Mouse (Mus musculus) kidney, adult 2 months (tissue): ENCODE results near the gene Egf. TPM values are rescaled to one million over a fixed set of nuclear protein-coding genes. Genes with fewer than 3 reads are reported as not detected.

Experiments
- DNase-seq: peaks from one replicate; pipeline ENCODE4 v3.0.0; 2021
- H3K27ac ChIP-seq: fragments of 200-500 bp; 2 replicates; pipeline ENCODE4 v1.5.1; 2012; ENCODE audit warnings: low read depth, low read length, control low read depth, inconsistent platforms; ENCODE audit not compliant: insufficient read depth
- H3K27me3 ChIP-seq: fragments of 200-500 bp; replicated peaks from 2 replicates; pipeline ENCODE4 v1.6.1; 2012; ENCODE audit warnings: mild to moderate bottlenecking, moderate library complexity, low read length, inconsistent platforms; ENCODE audit not compliant: control insufficient read depth, insufficient read depth
- H3K36me3 ChIP-seq: fragments of 200-500 bp; 2 replicates; pipeline ENCODE4 v1.6.1; 2012; ENCODE audit warnings: mild to moderate bottlenecking, moderate library complexity, low read length, inconsistent platforms; ENCODE audit not compliant: control insufficient read depth, insufficient read depth
- H3K4me1 ChIP-seq: fragments of 200-500 bp; 2 replicates; pipeline ENCODE4 v1.6.1; 2011; ENCODE audit warnings: low read length; ENCODE audit not compliant: control insufficient read depth, insufficient read depth
- H3K4me3 ChIP-seq: fragments of 200-500 bp; 2 replicates; pipeline ENCODE4 v1.5.1; 2011; ENCODE audit warnings: mild to moderate bottlenecking, low read depth, low read length, control low read depth; ENCODE audit not compliant: insufficient read depth
- CTCF ChIP-seq: fragments of 200-500 bp; conservative IDR thresholded peaks from 2 replicates; pipeline ENCODE4 v1.5.1; 2011; ENCODE audit warnings: low read depth, mild to moderate bottlenecking, control low read depth, low read length, moderate library complexity, mixed read lengths; ENCODE audit not compliant: insufficient read depth, insufficient read length
- POLR2A ChIP-seq: fragments of 200-500 bp; IDR thresholded peaks from one replicate; pipeline ENCODE4 v1.6.1; 2011; ENCODE audit warnings: low read depth, low read length, control low read depth
- WGBS: fragments of 180-500 bp; shearing (Covaris S2); methylation state at CpG from one replicate; pipeline ENCODE4 v1.1.7; 2018; 5-methylcytosine and 5-hydroxymethylcytosine counted together
- polyA plus RNA-seq: library from polyadenylated mRNA; depleted of rRNA; stranded (reverse); fragments of >200 nt; gene quantifications from 2 replicates; pipeline ENCODE4 v1.2.3, GENCODE M21; 2012

Egf gene
- polyA plus RNA-seq, 1 experiment: 917 TPM

GRCm38 (mm10) chr3:129645409-129645808 lies 109.7 kb downstream of the Egf start:
- Histone ChIP-seq H3K27ac (no peak overlapping the region), H3K4me1 (no peaks in the 10 kb centered on the region), H3K36me3 (no peaks in the 10 kb centered on the region), H3K4me3 (no peak overlapping the region), H3K27me3 (no peaks in the 10 kb centered on the region)
- WGBS: 32% methylated on average over 3 of the region's 3 CpGs
- DNase-seq: peak; percentile 15
- no peak for TF ChIP-seq CTCF
- no peak for TF ChIP-seq POLR2A

DNA sequence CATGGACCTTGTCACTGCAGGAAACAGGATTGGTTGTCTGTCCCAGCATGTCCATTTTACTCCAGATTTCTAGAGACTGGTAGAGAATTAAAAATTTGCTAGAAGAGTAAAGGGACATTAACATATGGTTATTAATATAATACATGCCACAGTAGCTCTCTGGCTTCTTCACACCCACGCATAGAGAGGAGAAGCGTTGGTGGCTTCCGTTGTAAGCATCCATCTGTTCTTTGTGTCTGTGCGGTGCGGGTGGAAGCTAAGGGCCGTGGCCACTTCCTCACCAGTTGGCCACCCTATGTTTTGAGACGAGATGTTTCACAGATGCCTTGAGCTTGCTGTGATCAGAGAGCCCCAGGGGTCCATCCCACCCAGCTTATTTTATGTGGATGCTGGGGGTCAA lies 113.5 kb downstream of the Egf start:
- Histone ChIP-seq H3K36me3 (no peaks in the 10 kb centered on the region), H3K27me3 (no peaks in the 10 kb centered on the region), H3K4me1 (no peaks in the 10 kb centered on the region), H3K27ac (no peak overlapping the region), H3K4me3 (no peak overlapping the region)
- TF ChIP-seq POLR2A (no peak), CTCF (no peak)
- WGBS: 90% methylated on average over 7 of the region's 7 CpGs
- no peak for DNase-seq

DNA sequence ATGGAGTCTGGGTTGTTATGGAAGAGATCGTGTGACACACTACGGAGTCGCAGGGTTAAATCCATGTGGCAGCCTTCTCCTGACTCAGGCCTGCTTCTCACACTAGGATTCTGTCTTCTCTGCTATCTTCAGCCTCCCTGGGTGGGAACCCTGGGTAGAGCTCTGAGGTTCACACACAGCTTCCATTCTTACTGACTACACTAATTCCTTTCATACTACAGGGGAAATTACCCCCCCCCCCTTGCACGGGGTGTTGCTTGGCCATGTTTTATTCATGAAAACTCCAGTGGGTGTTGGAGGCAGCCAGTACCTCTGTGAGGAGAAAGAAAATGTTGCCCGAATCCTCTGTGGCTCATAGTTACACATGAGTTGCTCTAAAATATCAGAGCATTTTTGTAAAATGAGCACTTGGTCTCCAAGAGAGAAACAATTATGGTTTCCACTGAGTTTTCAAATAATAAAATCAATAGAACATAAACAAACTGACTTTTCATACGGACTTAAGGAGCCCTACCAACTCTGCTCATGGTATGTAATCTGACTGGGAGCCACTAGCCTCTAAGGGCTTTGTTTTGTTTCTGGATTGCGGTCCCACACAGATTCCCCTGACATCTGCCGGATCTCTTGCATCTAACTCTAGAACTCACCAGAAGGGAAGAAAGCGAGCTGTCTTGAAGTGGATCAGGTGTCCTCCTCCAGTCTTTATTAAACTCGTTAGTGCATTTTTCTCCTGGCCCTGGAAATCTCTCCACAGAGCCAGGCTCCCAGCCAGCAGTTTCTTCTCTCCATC lies 114.7 kb downstream of the Egf start:
- Histone ChIP-seq H3K27me3 (no peaks in the 10 kb centered on the region), H3K27ac (no peak overlapping the region), H3K4me3 (no peak overlapping the region), H3K4me1 (no peaks in the 10 kb centered on the region), H3K36me3 (no peaks in the 10 kb centered on the region)
- peak; percentile 10 for DNase-seq
- 65% methylated on average over 10 of the region's 10 CpGs for WGBS
- no peak for TF ChIP-seq POLR2A
- no peak for TF ChIP-seq CTCF

DNA sequence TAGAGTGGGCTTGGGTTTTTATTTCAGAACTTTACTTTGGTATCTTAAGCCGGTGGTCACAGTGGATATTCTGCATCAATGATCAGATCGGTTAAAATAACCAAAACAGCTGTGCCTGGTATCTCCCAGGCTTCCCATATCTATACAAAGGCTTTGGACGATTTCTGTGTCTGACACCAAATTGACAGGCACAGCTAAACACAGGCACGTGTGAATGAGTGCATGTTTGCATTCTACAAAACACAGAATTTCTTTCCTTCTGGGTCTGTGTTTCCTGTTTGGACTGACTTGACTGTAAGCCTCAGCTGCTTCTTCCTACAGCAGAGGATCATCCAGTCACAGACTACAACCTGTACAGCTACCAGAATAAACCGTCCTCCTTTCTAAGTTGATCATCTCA lies 115.4 kb downstream of the Egf start:
- 57% methylated on average over 5 of the region's 5 CpGs for WGBS
- no peaks in the 10 kb centered on the region for H3K27me3 ChIP-seq
- no peaks in the 10 kb centered on the region for H3K36me3 ChIP-seq
- no peak overlapping the region for H3K4me3 ChIP-seq
- no peak for TF ChIP-seq POLR2A
- no peak for TF ChIP-seq CTCF
- H3K27ac ChIP-seq: no peak overlapping the region
- no peak for DNase-seq
- H3K4me1 ChIP-seq: no peaks in the 10 kb centered on the region

- WGBS: 82% methylated on average over 6 of the region's 6 CpGs
- Histone ChIP-seq H3K27me3 (no peaks in the 10 kb centered on the region), H3K4me1 (no peaks in the 10 kb centered on the region), H3K27ac (no peak overlapping the region), H3K36me3 (no peaks in the 10 kb centered on the region), H3K4me3 (no peak overlapping the region)
- no peak for TF ChIP-seq POLR2A
- no peak for TF ChIP-seq CTCF
- DNase-seq: no peak
These were observed 117.7 kb downstream of the Egf start for GRCm38 (mm10) chr3:129637446-129637845.

DNA sequence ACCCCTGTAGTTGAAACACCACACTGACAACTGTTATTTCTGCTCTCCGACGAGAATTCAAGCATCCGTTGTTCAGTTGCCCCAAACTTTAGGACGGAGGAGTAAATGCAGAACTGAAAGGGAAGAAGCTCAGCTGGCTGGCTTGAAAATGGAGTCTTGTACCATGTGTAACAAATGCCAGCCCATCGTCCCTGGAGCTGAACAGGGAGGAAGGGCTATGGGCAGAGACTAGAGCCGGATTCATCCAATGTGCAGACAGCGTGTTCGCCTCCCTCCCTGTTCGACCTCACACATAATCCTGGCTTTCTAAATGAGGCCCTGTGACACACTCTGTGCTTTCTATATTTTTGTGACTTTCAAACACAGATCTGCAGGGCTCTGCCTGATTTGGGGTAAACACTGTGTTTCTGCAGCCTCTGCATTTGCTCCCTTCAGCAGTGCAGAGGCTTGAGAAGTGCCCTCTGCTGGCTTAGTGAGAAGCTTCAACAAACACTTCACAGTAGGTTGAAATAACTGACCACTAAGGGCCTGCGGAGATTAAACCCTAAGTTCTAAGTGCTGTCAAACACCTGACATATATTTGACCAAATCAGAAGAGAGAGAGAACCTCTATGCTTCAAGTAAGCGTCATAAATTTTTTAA lies 120.7 kb downstream of the Egf start:
- WGBS: 82% methylated on average over 11 of the region's 11 CpGs
- Histone ChIP-seq H3K4me3 (no peak overlapping the region), H3K27me3 (no peaks in the 10 kb centered on the region), H3K4me1 (no peaks in the 10 kb centered on the region), H3K36me3 (no peaks in the 10 kb centered on the region), H3K27ac (no peak overlapping the region)
- DNase-seq: peak; percentile 47
- TF ChIP-seq CTCF (peak; percentile 49), POLR2A (no peak)

DNA sequence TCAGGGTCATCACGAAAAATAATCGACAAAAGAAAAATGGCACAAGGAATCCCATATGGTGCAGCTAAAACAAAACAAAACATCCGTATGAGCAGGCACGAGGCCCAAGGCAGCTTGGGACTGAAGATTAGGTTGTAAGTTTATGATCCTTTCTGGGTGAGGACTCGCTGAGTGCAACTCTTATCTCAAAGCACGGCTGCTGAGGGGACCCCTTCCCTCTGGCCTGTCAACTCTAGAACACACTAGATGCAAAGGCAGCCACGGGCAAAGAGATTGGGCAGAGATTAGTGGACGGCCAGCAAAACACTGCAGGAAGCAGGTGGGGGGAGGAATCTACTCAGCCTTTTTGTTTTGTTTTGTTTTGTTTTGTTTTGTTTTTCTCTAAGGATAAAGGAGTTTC lies 121.6 kb downstream of the Egf start:
- TF ChIP-seq POLR2A (no peak), CTCF (no peak)
- Histone ChIP-seq H3K4me1 (no peaks in the 10 kb centered on the region), H3K36me3 (no peaks in the 10 kb centered on the region), H3K4me3 (no peak overlapping the region), H3K27ac (no peak overlapping the region), H3K27me3 (no peaks in the 10 kb centered on the region)
- 71% methylated on average over 8 of the region's 8 CpGs for WGBS
- no peak for DNase-seq
